Mouse (Mus musculus) kidney, embryonic 14.5 days (tissue): ENCODE measurements around the gene Ccn1. TPM values are rescaled to one million over a fixed set of nuclear protein-coding genes. Genes with fewer than 3 reads are reported as not detected.

Source experiments
- ATAC-seq: fragments of 200-750 bp; cut with Nextera tagmentation; 2 replicates; pipeline ENCODE4 v1.8.0; 2017; ENCODE audit warnings: moderate number of reproducible peaks, mild to moderate bottlenecking, moderate TSS enrichment, moderate library complexity; ENCODE audit not compliant: low FRiP score, low TSS enrichment
- H3K27ac ChIP-seq: fragments of 300-500 bp; sonication (generic); 2 replicates; pipeline ENCODE4 v1.5.1; 2014; ENCODE audit warnings: low read depth, mild to moderate bottlenecking, low read length, moderate library complexity, mixed read lengths
- H3K27me3 ChIP-seq: fragments of 300-500 bp; sonication (generic); 2 replicates; pipeline ENCODE4 v1.6.1; 2014; ENCODE audit warnings: mild to moderate bottlenecking, low read length; ENCODE audit not compliant: control insufficient read depth, insufficient read depth
- H3K36me3 ChIP-seq: fragments of 300-500 bp; sonication (generic); 2 replicates; pipeline ENCODE4 v1.6.1; 2014; ENCODE audit warnings: low read length, mixed read lengths; ENCODE audit not compliant: control insufficient read depth, insufficient read depth
- H3K4me1 ChIP-seq: fragments of 300-500 bp; sonication (generic); 2 replicates; pipeline ENCODE4 v1.6.1; 2014; ENCODE audit warnings: low read length, mixed read lengths; ENCODE audit not compliant: control insufficient read depth, insufficient read depth
- H3K4me2 ChIP-seq: fragments of 300-500 bp; sonication (generic); replicated peaks from 2 replicates; pipeline ENCODE4 v1.6.1; 2014; ENCODE audit warnings: low read depth, mild to moderate bottlenecking, low read length
- H3K4me3 ChIP-seq: fragments of 300-500 bp; sonication (generic); 2 replicates; pipeline ENCODE4 v1.5.1; 2014; ENCODE audit warnings: mild to moderate bottlenecking, low read length
- H3K9ac ChIP-seq: fragments of 300-500 bp; sonication (generic); 2 replicates; pipeline ENCODE4 v1.6.1; 2014; ENCODE audit warnings: low read depth, mild to moderate bottlenecking, low read length, moderate library complexity
- H3K9me3 ChIP-seq: fragments of 300-500 bp; sonication (generic); 2 replicates; pipeline ENCODE4 v1.6.1; 2016; ENCODE audit warnings: low read length; ENCODE audit not compliant: control insufficient read depth
- WGBS: fragments of 180-500 bp; shearing (Covaris S2); extraction: QIAGEN DNeasy Blood & Tissue Kit; methylation state at CpG from one replicate; pipeline ENCODE4 v1.1.7; 2014; 5-methylcytosine and 5-hydroxymethylcytosine counted together
- polyA plus RNA-seq: library from polyadenylated mRNA; unstranded; fragments of >200 nt; fragmentation: Nextera tagmentation; extraction: Ambion mirVana; gene quantifications from 2 replicates; pipeline ENCODE4 v1.2.1, GENCODE M21; 2014

Gene Ccn1
- 22.4 and 30.9 TPM in 2 replicates for polyA plus RNA-seq

DNA sequence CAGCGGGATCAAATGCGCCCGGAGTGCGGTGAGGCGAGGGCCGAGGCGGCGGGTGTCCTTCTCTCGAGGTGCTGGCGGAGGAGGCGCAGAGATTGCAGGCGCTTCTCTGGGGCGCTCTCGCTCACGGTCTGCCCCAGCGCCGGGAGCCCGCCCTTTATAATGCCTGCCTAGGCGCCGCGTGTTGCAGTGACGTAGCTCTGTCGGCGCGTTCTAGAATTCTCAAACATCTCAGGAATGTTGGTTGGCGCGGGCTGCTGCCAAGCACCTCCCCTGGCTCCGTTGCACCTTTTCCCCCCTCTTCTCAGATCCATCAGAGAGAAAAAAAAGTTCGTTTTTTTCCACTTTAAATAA lies at the start of gene Ccn1:
Gene Ccn1 (minus strand): TSS at position 130 of the 351 bp plus-strand sequence.
- Histone ChIP-seq H3K4me2 (peak within 1 kb of the TSS; percentile 79), H3K4me1 (peaks cover 25% of the 10 kb centered on the region), H3K9ac (peak within 1 kb of the TSS; percentile 74), H3K9me3 (no peaks in the 10 kb centered on the region), H3K36me3 (peaks cover 4% of the 10 kb centered on the region; the same call in 1 of the 2 replicates), H3K27ac (peak within 1 kb of the TSS; percentile 79), H3K4me3 (peak within 1 kb of the TSS; percentile 63), H3K27me3 (no peaks in the 10 kb centered on the region)
- peak; percentile 51 for ATAC-seq
- WGBS: 0% methylated on average over 29 of the region's 29 CpGs

DNA sequence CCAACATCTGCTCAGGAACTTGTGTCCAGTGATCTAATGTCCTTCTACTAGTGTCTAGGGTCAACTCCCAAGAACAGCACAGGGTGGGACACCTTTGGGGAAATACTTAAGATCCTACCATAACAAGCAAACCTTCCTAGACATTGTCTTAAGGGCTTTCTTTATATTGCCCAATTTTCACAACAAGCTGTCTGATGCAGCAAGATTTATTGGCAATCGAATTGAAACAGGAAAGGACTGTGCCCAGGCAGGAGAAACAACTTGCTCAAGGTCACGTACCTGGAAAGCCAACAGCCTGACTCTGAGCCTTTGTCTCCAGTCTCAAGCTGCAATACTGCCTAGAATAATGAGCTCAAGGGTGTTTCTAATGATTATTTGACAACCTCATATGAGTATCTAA lies 43.6 kb upstream of the Ccn1 start:
- no peak overlapping the region for H3K4me2 ChIP-seq
- no peak for ATAC-seq
- no peaks in the 10 kb centered on the region for H3K36me3 ChIP-seq
- no peaks in the 10 kb centered on the region for H3K9me3 ChIP-seq
- no peak overlapping the region for H3K9ac ChIP-seq
- 0 out of 2 replicates have a peak, but pooled peaks cover 6% of the 10 kb centered on the region for H3K4me1 ChIP-seq
- no peak overlapping the region for H3K4me3 ChIP-seq
- H3K27ac ChIP-seq: no peak overlapping the region
- 86% methylated on average over 2 of the region's 2 CpGs for WGBS
- H3K27me3 ChIP-seq: no peaks in the 10 kb centered on the region

DNA sequence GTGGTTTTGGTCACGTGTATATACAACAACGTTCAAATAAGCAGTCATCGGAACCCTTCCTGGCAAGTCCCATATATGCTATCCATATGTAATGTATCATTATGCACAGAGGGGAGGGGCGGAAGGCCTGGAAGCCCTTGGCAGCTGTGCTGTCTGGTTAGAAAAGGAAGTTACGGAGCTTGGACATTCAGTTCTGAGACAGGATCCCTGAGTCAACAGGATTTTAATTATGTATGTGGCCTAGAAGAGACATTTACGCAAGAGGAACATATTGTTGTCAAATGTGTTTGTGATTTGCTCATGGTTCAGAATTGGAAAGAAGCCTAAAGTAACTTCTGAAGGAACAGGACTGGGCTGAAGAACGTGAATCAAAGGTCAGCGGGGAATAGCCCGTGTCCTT lies 42.3 kb upstream of the Ccn1 start:
- no peak overlapping the region for H3K9ac ChIP-seq
- 67% methylated on average over 9 of the region's 9 CpGs for WGBS
- no peak overlapping the region for H3K4me2 ChIP-seq
- no peak overlapping the region; the same call in 1 of the 2 replicates for H3K27ac ChIP-seq
- no peaks in the 10 kb centered on the region for H3K36me3 ChIP-seq
- no peak overlapping the region for H3K4me3 ChIP-seq
- ATAC-seq: no peak
- 0 out of 2 replicates have a peak, but pooled peaks cover 6% of the 10 kb centered on the region for H3K4me1 ChIP-seq
- no peaks in the 10 kb centered on the region for H3K27me3 ChIP-seq
- no peaks in the 10 kb centered on the region for H3K9me3 ChIP-seq

DNA sequence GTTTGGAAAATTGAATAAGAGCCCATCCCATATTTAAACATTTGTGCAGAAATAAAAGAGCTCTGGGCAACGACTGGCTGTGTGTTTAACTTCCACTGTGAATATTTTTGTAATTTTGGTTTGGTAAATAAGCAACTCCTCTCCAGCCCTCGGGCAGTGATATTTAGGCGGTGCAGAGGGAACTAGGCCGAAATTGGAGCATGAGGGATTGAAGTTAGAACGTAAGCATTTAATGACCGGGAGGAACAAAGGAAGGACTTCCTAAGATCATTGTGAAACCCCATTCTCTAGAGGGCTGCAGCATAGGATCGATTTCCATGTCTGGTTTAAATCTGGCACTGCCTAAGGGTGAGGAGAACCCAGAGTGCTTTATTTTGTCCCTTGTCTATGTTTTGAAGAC lies 41.6 kb upstream of the Ccn1 start:
- Histone ChIP-seq H3K4me2 (no peak overlapping the region), H3K9me3 (no peaks in the 10 kb centered on the region), H3K9ac (no peak overlapping the region), H3K4me3 (no peak overlapping the region), H3K27ac (no peak overlapping the region), H3K4me1 (0 out of 2 replicates have a peak, but pooled peaks cover 6% of the 10 kb centered on the region), H3K27me3 (no peaks in the 10 kb centered on the region), H3K36me3 (no peaks in the 10 kb centered on the region)
- ATAC-seq: no peak
- WGBS: 62% methylated on average over 7 of the region's 7 CpGs

DNA sequence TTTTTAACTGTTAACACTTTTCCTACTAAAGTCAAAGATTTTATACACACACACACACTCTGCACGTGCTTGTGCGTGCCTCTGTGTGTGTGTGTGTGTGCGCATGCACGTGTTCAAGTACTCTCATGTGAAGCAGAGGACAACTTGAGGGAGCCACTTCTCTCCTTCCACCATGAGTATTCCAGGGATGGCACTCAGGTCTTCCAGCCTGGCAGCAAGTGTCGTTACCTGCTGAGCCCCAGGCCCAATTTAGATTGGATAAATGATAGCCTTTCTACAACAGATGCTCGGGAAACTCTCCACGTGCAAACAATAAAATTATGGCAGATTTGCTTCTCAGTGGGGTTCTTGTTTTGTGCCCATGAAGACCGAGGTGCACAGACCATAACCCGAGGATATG lies 39.5 kb upstream of the Ccn1 start:
- 88% methylated on average over 9 of the region's 9 CpGs for WGBS
- Histone ChIP-seq H3K9me3 (no peaks in the 10 kb centered on the region), H3K36me3 (no peaks in the 10 kb centered on the region), H3K4me2 (no peak overlapping the region), H3K9ac (no peak overlapping the region), H3K4me3 (no peak overlapping the region), H3K4me1 (peaks cover 11% of the 10 kb centered on the region; the same call in 1 of the 2 replicates), H3K27ac (no peak overlapping the region), H3K27me3 (no peaks in the 10 kb centered on the region)
- ATAC-seq: no peak

DNA sequence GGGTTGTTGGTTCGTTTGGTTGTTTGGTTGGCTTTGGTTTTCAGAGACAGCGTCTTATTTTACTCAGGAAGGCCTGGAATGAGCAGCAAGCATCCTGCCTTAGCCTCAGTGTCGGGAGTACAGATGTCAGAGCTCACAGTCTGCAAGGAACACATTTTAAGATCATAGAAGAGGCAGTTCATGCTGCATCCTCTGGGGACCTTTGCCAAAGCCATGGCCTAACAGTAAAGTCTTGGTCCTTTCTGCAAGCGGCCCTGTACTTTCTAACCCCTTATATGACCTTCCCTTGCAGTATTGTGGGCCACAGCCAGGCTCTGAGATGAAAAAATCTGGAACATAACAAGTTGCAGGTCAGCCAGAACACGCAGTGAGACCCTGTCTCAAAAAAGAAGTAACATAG lies 38.1 kb upstream of the Ccn1 start:
- no peak overlapping the region for H3K4me3 ChIP-seq
- ATAC-seq: no peak
- H3K4me1 ChIP-seq: peaks cover 11% of the 10 kb centered on the region; the same call in 1 of the 2 replicates

DNA sequence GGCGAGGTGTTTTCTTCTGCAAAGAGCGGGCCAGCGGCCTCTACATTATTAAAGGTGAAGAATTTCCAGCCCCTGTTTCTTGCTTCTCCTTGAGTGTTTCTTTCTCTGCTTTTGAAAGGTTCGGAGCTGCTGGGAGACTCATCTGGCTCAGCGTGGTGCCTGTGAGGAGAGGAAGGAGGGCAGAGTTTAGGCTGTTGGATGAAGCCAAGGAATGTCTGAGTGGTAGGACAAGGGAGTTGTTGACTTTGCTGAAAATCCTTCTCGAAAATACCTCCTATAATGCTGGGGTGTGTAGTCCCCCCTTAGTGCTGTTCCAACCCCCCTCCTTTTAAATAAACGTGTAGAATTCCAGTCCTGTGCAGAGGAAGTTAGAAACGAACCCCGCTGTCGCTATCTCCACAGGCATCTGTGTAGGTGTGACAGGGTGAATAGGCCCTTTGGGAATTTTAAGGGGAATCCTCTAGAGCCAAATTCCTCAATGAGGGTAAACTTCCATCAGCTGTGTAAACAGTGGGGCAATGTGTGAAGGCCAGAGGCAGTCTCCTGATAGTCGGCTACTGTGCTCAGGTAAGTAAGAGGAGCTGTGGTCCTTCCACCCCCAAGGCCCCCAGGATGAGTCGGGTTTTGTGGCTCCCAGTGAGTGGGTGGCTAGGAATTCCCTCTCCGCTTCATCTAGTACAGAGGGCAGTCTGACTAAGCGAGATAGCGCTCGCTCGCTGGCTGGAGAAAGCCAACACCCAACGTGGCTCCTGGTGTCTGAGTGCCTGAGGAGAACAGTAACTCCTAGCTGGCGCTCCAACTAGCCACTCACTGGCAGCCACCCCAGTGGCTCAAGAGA lies 35.0 kb upstream of the Ccn1 start:
- Histone ChIP-seq H3K27me3 (no peaks in the 10 kb centered on the region), H3K4me3 (no peak overlapping the region), H3K9ac (no peak overlapping the region), H3K9me3 (no peaks in the 10 kb centered on the region; the same call in 1 of the 2 replicates), H3K36me3 (no peaks in the 10 kb centered on the region), H3K27ac (no peak overlapping the region), H3K4me2 (no peak overlapping the region), H3K4me1 (peaks cover 4% of the 10 kb centered on the region; the same call in 1 of the 2 replicates)
- WGBS: 28% methylated on average over 19 of the region's 19 CpGs
- no peak for ATAC-seq

More for the DNA sequence above, 38.1 kb upstream of the Ccn1 start:
- Histone ChIP-seq H3K27ac (no peak overlapping the region), H3K9ac (no peak overlapping the region), H3K36me3 (no peaks in the 10 kb centered on the region), H3K4me2 (no peak overlapping the region), H3K27me3 (no peaks in the 10 kb centered on the region), H3K9me3 (no peaks in the 10 kb centered on the region)
- WGBS: 74% methylated on average over 5 of the region's 5 CpGs

DNA sequence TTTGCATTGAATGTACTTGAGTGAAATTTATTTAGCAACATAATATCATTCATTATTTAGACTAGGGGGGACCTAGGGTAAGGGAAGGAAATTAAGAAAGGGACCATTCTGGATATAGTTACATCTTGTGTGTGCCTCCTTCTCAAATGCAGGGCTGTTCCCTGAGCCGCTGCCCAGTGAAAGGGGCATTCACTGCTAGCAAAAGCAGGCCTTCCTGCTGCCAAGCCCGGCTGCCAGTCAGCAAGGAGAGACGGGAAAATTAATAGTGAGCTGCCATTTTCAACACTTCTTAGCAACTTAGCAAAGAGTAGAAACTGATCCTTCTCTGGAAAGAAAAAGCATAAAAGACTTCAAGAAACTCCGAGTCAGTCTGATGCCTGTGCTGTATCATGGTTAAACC lies 34.4 kb upstream of the Ccn1 start:
- 49% methylated on average over 4 of the region's 4 CpGs for WGBS
- Histone ChIP-seq H3K4me3 (no peak overlapping the region), H3K4me2 (no peak overlapping the region), H3K9ac (no peak overlapping the region), H3K9me3 (no peaks in the 10 kb centered on the region; the same call in 1 of the 2 replicates), H3K4me1 (peaks cover 4% of the 10 kb centered on the region; the same call in 1 of the 2 replicates), H3K27ac (no peak overlapping the region), H3K27me3 (no peaks in the 10 kb centered on the region), H3K36me3 (no peaks in the 10 kb centered on the region)
- ATAC-seq: no peak

DNA sequence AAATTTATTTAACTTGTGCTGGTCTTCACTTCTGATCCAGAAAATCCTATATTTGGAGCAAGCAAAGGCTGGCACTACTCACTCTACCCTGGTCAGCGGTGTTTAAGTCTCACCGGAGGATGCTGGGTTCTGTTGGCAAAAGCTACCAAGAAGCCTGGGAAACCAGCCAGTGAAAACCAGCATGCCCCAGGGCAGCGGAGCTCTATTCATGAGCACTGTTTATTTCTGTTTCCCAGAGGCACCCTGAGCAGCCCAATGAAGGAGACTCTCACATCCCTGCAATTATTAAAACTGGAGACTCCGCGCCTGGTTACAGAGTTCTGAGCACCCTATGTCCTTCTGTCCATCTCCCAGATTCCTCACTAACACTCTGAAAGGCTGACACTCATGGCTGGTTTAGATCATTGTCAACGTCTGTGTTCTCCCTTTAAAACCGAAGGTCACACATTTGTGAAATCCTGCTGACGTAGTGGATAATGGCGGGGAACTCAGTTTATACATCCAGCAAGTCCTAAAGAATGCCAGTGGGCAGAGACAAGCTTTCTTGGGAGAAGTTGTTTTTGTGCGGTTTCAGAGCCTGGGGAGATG lies 31.7 kb upstream of the Ccn1 start:
- Histone ChIP-seq H3K36me3 (no peaks in the 10 kb centered on the region), H3K9me3 (no peaks in the 10 kb centered on the region; the same call in 1 of the 2 replicates), H3K27ac (no peak overlapping the region), H3K4me1 (peaks cover 4% of the 10 kb centered on the region; the same call in 1 of the 2 replicates), H3K4me3 (no peak overlapping the region), H3K9ac (no peak overlapping the region), H3K4me2 (no peak overlapping the region), H3K27me3 (no peaks in the 10 kb centered on the region)
- no peak for ATAC-seq
- 87% methylated on average over 10 of the region's 10 CpGs for WGBS
